Mouse (Mus musculus) heart, embryonic 12.5 days (tissue): ENCODE data around the gene Clcnkb. TPM values are rescaled to one million over a fixed set of nuclear protein-coding genes. Genes with fewer than 3 reads are reported as not detected.

ENCODE experiments used
- ATAC-seq: fragments of 200-750 bp; cut with Nextera tagmentation; 2 replicates; pipeline ENCODE4 v1.8.0; 2017; ENCODE audit warnings: moderate TSS enrichment, moderate library complexity; ENCODE audit not compliant: insufficient number of reproducible peaks, low FRiP score
- H3K27ac ChIP-seq: fragments of 300-500 bp; sonication (generic); 2 replicates; pipeline ENCODE4 v1.5.1; 2016; ENCODE audit warnings: mild to moderate bottlenecking, moderate library complexity; ENCODE audit not compliant: poor library complexity, severe bottlenecking
- H3K27me3 ChIP-seq: fragments of 300-500 bp; sonication (generic); replicated peaks from 2 replicates; pipeline ENCODE4 v1.6.1; 2016; ENCODE audit warnings: mild to moderate bottlenecking, moderate library complexity
- H3K36me3 ChIP-seq: fragments of 300-500 bp; sonication (generic); 2 replicates; pipeline ENCODE4 v1.6.1; 2016; ENCODE audit warnings: mild to moderate bottlenecking, moderate library complexity
- H3K4me1 ChIP-seq: fragments of 300-500 bp; sonication (generic); replicated peaks from 2 replicates; pipeline ENCODE4 v1.6.1; 2016; ENCODE audit warnings: mild to moderate bottlenecking
- H3K4me2 ChIP-seq: fragments of 300-500 bp; sonication (generic); 2 replicates; pipeline ENCODE4 v1.6.1; 2016; ENCODE audit warnings: mild to moderate bottlenecking, moderate library complexity
- H3K4me3 ChIP-seq: fragments of 300-500 bp; sonication (generic); 2 replicates; pipeline ENCODE4 v1.5.1; 2016; ENCODE audit warnings: mild to moderate bottlenecking
- H3K9ac ChIP-seq: fragments of 300-500 bp; sonication (generic); 2 replicates; pipeline ENCODE4 v1.6.1; 2016; ENCODE audit warnings: mild to moderate bottlenecking, moderate library complexity
- H3K9me3 ChIP-seq: fragments of 300-500 bp; sonication (generic); replicated peaks from 2 replicates; pipeline ENCODE4 v1.6.1; 2016; ENCODE audit warnings: mild to moderate bottlenecking, moderate library complexity
- WGBS: fragments of 180-500 bp; shearing (Covaris S2); methylation state at CpG from one replicate; pipeline ENCODE4 v1.1.7; 2016; 5-methylcytosine and 5-hydroxymethylcytosine counted together
- polyA plus RNA-seq: library from polyadenylated mRNA; unstranded; fragments of >200 nt; fragmentation: Nextera tagmentation; extraction: Ambion mirVana; gene quantifications from 2 replicates; pipeline ENCODE4 v1.2.1, GENCODE M21; 2016

The Clcnkb gene
- polyA plus RNA-seq, 1 experiment from 2014 or later, result 0.78 TPM

GRCm38 (mm10) chr4:141454581-141455350 is 39.0 kb upstream of the Clcnkb start:
- 76% methylated on average over 14 of the region's 14 CpGs for WGBS

DNA sequence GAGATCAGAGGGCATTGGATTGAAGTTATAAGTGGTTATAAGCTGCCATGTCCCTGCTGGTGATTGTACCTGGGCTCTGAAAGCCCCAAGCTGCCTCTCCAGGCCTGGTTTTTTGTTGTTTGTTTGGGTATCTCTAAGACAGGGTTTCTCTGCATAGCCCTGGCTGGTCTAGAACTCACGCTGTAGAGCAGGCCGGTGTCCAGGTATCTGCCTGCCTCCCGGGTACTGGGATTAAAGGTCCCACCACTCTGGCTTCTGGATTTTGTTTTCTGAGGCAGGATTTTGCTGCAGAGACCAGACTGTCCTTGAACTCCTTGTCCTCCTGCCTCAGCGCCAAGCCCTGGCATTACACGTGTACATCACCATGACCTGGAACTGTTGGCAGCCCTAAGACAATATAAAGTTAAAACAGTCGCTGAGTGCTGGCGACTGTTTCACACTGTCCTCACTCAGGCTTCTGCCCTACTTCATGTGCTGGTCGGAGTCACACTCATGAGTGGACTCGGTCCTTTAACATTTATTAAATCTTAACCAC is 36.2 kb upstream of the Clcnkb start:
- no peak for ATAC-seq
- H3K27ac ChIP-seq, result no peak overlapping the region
- no peak overlapping the region for H3K9ac ChIP-seq
- H3K9me3 ChIP-seq, result no peaks in the 10 kb centered on the region
- no peak overlapping the region for H3K4me2 ChIP-seq
- peaks cover 54% of the 10 kb centered on the region for H3K36me3 ChIP-seq
- H3K4me3 ChIP-seq, result no peak overlapping the region
- WGBS, result 88% methylated on average over 9 of the region's 9 CpGs
- 0 out of 2 replicates have a peak, but pooled peaks cover 2% of the 10 kb centered on the region for H3K4me1 ChIP-seq
- no peaks in the 10 kb centered on the region for H3K27me3 ChIP-seq

More at GRCm38 (mm10) chr4:141454581-141455350, 39.0 kb upstream of the Clcnkb start:
- H3K27ac ChIP-seq, result no peak overlapping the region
- H3K27me3 ChIP-seq, result no peaks in the 10 kb centered on the region
- H3K9me3 ChIP-seq, result no peaks in the 10 kb centered on the region
- 0 out of 2 replicates have a peak overlapping the region, but pooled peaks have one; percentile 25 for H3K9ac ChIP-seq
- no peak overlapping the region for H3K4me2 ChIP-seq
- H3K4me3 ChIP-seq, result no peak overlapping the region
- ATAC-seq, result no peak
- H3K4me1 ChIP-seq, result peaks cover 20% of the 10 kb centered on the region
- peaks cover 32% of the 10 kb centered on the region for H3K36me3 ChIP-seq

GRCm38 (mm10) chr4:141451251-141451650 is 35.4 kb upstream of the Clcnkb start:
- Histone ChIP-seq H3K4me2 (no peak overlapping the region), H3K9ac (no peak overlapping the region), H3K27me3 (no peaks in the 10 kb centered on the region), H3K9me3 (no peaks in the 10 kb centered on the region), H3K4me1 (peaks cover 3% of the 10 kb centered on the region; the same call in 1 of the 2 replicates), H3K4me3 (no peak overlapping the region), H3K27ac (no peak overlapping the region), H3K36me3 (peaks cover 57% of the 10 kb centered on the region)
- no peak for ATAC-seq
- 88% methylated on average over 2 of the region's 2 CpGs for WGBS

DNA sequence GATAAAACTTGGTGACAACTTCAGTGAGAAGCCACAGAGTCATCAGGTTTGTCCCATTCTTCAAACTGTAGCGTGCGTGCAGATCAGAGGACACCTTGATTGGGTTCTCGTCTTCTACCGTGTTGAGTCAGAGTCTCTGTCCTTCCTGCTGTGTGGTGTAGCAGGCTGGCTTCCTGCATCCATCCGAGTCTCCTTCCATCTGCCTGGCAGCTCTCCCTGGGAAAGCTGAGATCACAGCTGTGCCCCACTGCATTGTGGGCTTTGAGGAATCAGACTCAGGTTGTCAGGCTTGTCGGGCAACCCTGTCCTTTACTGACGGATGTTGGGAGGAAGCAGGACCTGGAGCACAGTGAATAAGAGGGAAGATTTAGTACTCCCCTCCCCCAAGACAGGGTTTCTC is 30.4 kb upstream of the Clcnkb start:
- Histone ChIP-seq H3K27me3 (no peaks in the 10 kb centered on the region), H3K4me3 (no peak overlapping the region), H3K9ac (no peak overlapping the region; the same call in 1 of the 2 replicates), H3K4me2 (no peak overlapping the region), H3K4me1 (peaks cover 26% of the 10 kb centered on the region), H3K36me3 (peaks cover 35% of the 10 kb centered on the region), H3K27ac (no peak overlapping the region), H3K9me3 (no peaks in the 10 kb centered on the region)
- WGBS, result 68% methylated on average over 7 of the region's 7 CpGs
- ATAC-seq, result no peak

- peaks cover 24% of the 10 kb centered on the region for H3K4me1 ChIP-seq
- ATAC-seq, result no peak
- H3K9ac ChIP-seq, result peak overlapping the region; percentile 98
- H3K27me3 ChIP-seq, result no peaks in the 10 kb centered on the region
- H3K4me2 ChIP-seq, result peak overlapping the region; percentile 93
- peaks cover 34% of the 10 kb centered on the region for H3K36me3 ChIP-seq
- H3K4me3 ChIP-seq, result peak overlapping the region; percentile 100
- WGBS, result 15% methylated on average over 14 of the region's 14 CpGs
- H3K27ac ChIP-seq, result no peak overlapping the region
- no peaks in the 10 kb centered on the region for H3K9me3 ChIP-seq
Observed at GRCm38 (mm10) chr4:141445328-141445720, 29.5 kb upstream of the Clcnkb start.

DNA sequence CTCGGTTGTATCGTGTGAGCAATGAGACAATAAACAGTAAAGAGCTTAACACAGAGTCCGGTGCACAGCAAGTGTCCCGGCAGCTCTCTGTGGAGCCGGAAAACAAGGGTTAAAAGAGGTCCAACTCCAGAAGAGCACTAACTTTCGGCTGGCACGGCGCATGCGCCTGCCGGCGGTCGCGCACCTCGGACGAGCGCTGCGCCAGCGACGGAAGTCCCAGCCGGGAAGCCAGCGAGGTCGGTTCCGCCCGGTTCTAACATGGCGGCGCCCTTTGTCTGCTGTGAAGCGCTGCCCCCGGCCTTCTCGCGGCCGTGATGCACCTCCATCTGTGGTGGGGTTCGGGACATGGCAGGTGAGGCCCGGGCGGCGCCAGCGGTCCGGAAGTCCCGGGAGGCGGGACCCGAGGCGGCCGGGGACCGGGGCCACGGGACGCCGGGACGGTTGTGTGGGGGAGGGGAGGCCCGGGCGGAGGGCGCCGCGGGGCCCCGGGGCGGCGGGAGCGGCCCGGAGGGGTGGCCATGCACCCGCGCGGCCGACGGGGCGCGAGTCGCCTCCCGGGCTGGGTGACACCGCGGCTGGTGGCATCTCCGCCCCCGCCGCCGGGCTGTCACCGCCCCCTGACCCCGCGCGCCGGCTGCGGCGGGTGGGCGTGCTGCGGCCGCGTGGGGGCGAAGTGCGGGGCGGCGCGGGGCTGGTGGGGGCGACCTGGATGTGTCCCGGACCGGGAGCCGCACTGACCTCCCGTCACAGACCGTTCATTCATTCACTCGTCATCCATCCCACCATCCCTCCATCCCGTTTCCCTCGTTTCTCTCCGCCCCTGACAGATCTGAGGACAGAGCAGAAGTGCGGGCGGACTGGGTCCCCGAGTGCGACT is 28.9 kb upstream of the Clcnkb start, which contains the start of gene Zbtb17:
Zbtb17 (plus strand) TSS at position 204 of the 877 bp plus-strand sequence.
- peak; percentile 92 for ATAC-seq
- peak within 1 kb of the TSS; percentile 100 for H3K4me3 ChIP-seq
- WGBS, result under 1% methylated on average over 91 of the region's 102 CpGs
- H3K27me3 ChIP-seq, result no peaks in the 10 kb centered on the region
- no peaks in the 10 kb centered on the region for H3K9me3 ChIP-seq
- peak within 1 kb of the TSS; percentile 67 for H3K27ac ChIP-seq
- peaks cover 28% of the 10 kb centered on the region for H3K36me3 ChIP-seq
- H3K4me1 ChIP-seq, result peaks cover 24% of the 10 kb centered on the region
- H3K4me2 ChIP-seq, result peak within 1 kb of the TSS; percentile 93
- peak within 1 kb of the TSS; percentile 98 for H3K9ac ChIP-seq

DNA sequence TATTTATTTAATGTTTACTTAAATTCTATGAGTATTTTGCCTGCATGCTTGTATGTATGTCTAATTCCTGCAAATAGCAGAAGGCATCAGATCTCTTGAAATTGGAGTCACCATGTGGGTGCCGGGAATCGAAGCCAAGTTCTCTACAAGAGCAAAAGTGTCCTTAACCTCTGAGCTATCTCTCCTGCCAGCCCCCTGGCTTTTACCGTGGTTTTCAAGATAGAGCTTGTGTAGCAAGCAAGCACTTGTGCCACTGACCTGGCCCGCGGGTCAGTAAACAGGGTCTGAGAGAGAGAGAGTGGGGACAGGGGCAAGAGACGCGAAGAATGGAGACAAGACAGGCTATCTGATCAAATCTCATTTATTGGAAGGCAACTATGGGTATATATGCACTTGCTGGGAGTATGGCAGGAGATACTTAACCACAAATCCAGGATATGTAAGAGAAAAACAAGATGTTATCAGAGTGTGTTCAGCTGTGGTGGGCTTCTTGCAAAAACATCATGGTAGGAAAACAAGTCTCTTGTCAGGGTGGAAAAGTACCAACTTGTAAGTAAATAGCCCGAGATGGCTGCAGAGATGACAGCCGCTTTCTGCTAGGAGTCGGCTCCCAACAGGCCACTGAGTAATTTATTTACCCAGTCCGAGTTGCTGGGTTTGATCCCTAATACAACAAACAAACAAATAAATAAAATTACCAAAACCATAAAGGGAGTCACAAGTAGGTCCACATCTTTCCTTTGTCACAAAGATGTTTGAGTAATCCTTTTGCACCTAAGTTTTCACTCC is 28.0 kb upstream of the Clcnkb start:
- H3K27ac ChIP-seq, result no peak overlapping the region
- ATAC-seq, result 0 out of 2 replicates have a peak, but pooled peaks have one; percentile 9
- H3K4me2 ChIP-seq, result peak overlapping the region; percentile 93
- H3K36me3 ChIP-seq, result peaks cover 20% of the 10 kb centered on the region
- H3K4me3 ChIP-seq, result peak overlapping the region; percentile 100
- H3K4me1 ChIP-seq, result peaks cover 24% of the 10 kb centered on the region
- H3K9ac ChIP-seq, result peak overlapping the region; percentile 98
- H3K27me3 ChIP-seq, result no peaks in the 10 kb centered on the region
- H3K9me3 ChIP-seq, result no peaks in the 10 kb centered on the region
- WGBS, result 40% methylated on average over 11 of the region's 11 CpGs

DNA sequence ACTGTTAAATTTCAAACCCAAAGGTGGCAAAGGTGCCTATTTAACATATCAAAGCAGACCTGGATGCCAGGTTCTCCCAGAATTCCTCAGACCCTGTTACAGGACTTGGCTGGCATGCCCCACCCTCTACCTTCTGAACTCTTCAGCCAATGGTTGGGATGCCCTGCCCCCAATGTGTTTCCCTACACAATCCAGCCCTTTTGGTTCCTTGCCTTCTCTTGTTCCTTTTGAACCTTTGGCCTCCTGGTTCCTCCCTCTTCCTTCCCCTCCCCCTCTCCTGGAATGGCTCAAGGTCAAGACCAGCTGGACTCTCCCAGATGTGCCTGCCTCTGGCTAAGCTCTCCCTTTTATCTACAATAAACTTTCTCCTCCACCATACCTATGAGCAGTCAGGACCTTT is 25.1 kb upstream of the Clcnkb start:
- Histone ChIP-seq H3K36me3 (no peaks in the 10 kb centered on the region), H3K4me2 (no peak overlapping the region), H3K9ac (no peak overlapping the region), H3K27me3 (no peaks in the 10 kb centered on the region), H3K4me1 (peaks cover 20% of the 10 kb centered on the region), H3K4me3 (no peak overlapping the region), H3K9me3 (no peaks in the 10 kb centered on the region), H3K27ac (no peak overlapping the region)
- ATAC-seq, result no peak

DNA sequence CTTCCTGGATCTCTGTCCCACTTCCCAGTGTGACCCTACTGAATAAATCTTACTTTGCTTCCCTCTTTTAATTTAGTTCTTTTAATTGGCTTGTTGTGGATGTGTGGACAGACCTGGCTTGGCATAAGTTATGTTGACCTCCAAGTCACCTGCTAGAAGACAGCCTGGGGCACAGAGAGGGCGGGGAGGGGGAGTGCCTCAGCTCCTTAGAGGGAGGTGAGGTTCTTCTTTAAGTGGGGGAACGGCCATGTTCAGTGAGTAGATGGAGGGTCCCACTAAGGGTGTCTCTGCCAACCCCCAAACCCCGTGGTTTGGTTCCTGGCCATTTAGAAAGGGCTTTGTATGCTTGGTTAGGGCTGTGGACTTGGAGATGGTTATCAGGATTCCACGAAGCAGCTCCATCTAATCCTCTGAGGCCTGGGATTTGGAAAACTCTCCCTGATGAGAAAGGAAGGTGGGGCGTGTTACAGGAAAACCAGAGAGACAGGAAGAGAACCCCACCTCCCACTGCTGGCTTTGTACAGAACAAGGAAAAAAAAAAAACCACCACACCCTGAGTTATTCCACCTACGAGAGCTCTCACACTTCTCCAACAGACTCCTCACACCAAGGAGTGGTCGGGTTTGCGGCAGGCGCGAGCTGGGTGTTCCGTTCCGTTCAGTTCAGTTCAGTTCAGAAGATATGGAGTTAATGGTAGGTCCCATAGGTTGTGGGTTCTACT is 23.4 kb upstream of the Clcnkb start:
- H3K9ac ChIP-seq, result no peak overlapping the region
- no peak overlapping the region for H3K4me2 ChIP-seq
- WGBS, result 76% methylated on average over 12 of the region's 12 CpGs
- no peaks in the 10 kb centered on the region for H3K36me3 ChIP-seq
- no peak overlapping the region for H3K27ac ChIP-seq
- no peaks in the 10 kb centered on the region for H3K27me3 ChIP-seq
- H3K9me3 ChIP-seq, result no peaks in the 10 kb centered on the region
- peaks cover 10% of the 10 kb centered on the region; the same call in 1 of the 2 replicates for H3K4me1 ChIP-seq
- no peak overlapping the region for H3K4me3 ChIP-seq
- ATAC-seq, result no peak

- H3K36me3 ChIP-seq, result no peaks in the 10 kb centered on the region
- no peak within 1 kb of the TSS for H3K4me3 ChIP-seq
- no peaks in the 10 kb centered on the region for H3K27me3 ChIP-seq
- no peak within 1 kb of the TSS for H3K9ac ChIP-seq
- no peaks in the 10 kb centered on the region for H3K4me1 ChIP-seq
- no peak for ATAC-seq
- H3K4me2 ChIP-seq, result no peak within 1 kb of the TSS
- H3K27ac ChIP-seq, result no peak within 1 kb of the TSS
- WGBS, result 89% methylated on average over 1 of the region's 1 CpGs
- no peaks in the 10 kb centered on the region for H3K9me3 ChIP-seq
Observed at GRCm38 (mm10) chr4:141435974-141436373, 20.2 kb upstream of the Clcnkb start, which contains the start of gene Srarp. TSS of gene Srarp (minus strand) at chr4:141436105.
